Mouse (Mus musculus): ENCODE results near the gene Olfr692. TPM values are rescaled to one million over a fixed set of nuclear protein-coding genes. Genes with fewer than 3 reads are reported as not detected.
A peak's percentile ranks its signal among the peaks of the same experiment; 100 is the strongest.
"Not testable (repeated sequence)": the region's sequence is repeated elsewhere in the genome, so short reads cannot be mapped to it uniquely, and the experiment has no call there.

Olfr692 gene
- total RNA-seq (2021) = not detected
- long read RNA-seq, experiment 1 = 0 reads
- long read RNA-seq, experiment 2 = 0 reads

- DNase-seq = no peak
- no peak for TF ChIP-seq CTCF (IDR thresholded peaks at IDR 0.05)
- H3K27ac ChIP-seq = no peak within 1 kb of the TSS
- no peak within 1 kb of the TSS for H3K4me3 ChIP-seq
- intact Hi-C loops (cut with DNase I) = no loop called here
Observed at GRCm38 (mm10) chr7:105367930-105368329, at the start of gene Olfr692. Gene Olfr692 (plus strand): TSS chr7:105368230.

- DNase-seq = no peak
- Histone ChIP-seq H3K4me3 (no peak overlapping the region), H3K27ac (no peak overlapping the region)
- intact Hi-C loops (cut with DNase I) = no loop called here
- peak; percentile 30 for TF ChIP-seq CTCF (IDR thresholded peaks at IDR 0.05)
Observed at GRCm38 (mm10) chr7:105325302-105325701, 42.7 kb upstream of the Olfr692 start.

- Histone ChIP-seq H3K27ac (no peak within 1 kb of the TSS), H3K4me3 (no peak within 1 kb of the TSS)
- TF ChIP-seq CTCF (IDR thresholded peaks at IDR 0.05) = no peak
- intact Hi-C loops (cut with DNase I) = no loop called here
- no peak for DNase-seq
Observed at GRCm38 (mm10) chr7:105334004-105334403, 34.0 kb upstream of the Olfr692 start, which contains the start of gene Olfr690. Gene Olfr690 (minus strand): TSS chr7:105334104.

GRCm38 (mm10) chr7:105342170-105342569, 25.9 kb upstream of the Olfr692 start, which contains the start of gene Olfr691:
Gene Olfr691 (minus strand): TSS chr7:105342270.
- no peak for TF ChIP-seq CTCF (IDR thresholded peaks at IDR 0.05)
- Histone ChIP-seq H3K27ac (no peak within 1 kb of the TSS), H3K4me3 (no peak within 1 kb of the TSS)
- intact Hi-C loops (cut with DNase I) = no loop called here
- no peak for DNase-seq

- no peak overlapping the region for H3K4me3 ChIP-seq
- H3K27ac ChIP-seq = no peak overlapping the region
- no peak for DNase-seq
- intact Hi-C loops (cut with DNase I) = no loop called here
- no peak for TF ChIP-seq CTCF (IDR thresholded peaks at IDR 0.05)
Observed at GRCm38 (mm10) chr7:105342752-105343151, 25.3 kb upstream of the Olfr692 start.

GRCm38 (mm10) chr7:105356064-105356463, 12.0 kb upstream of the Olfr692 start:
- intact Hi-C loops (cut with DNase I); H3K4me3 ChIP-seq; H3K27ac ChIP-seq; DNase-seq: not testable (repeated sequence)

GRCm38 (mm10) chr7:105356487-105356886, 11.5 kb upstream of the Olfr692 start:
- H3K27ac ChIP-seq; intact Hi-C loops (cut with DNase I); H3K4me3 ChIP-seq; DNase-seq: not testable (repeated sequence)

GRCm38 (mm10) chr7:105361713-105362112, 6.3 kb upstream of the Olfr692 start:
- no peak overlapping the region for H3K27ac ChIP-seq
- DNase-seq = no peak
- TF ChIP-seq CTCF (IDR thresholded peaks at IDR 0.05) = no peak
- intact Hi-C loops (cut with DNase I) = no loop called here
- H3K4me3 ChIP-seq = no peak overlapping the region

- DNase-seq = no peak
- no peak for TF ChIP-seq CTCF (IDR thresholded peaks at IDR 0.05)
- intact Hi-C loops (cut with DNase I) = no loop called here
- Histone ChIP-seq H3K27ac (no peak overlapping the region), H3K4me3 (no peak overlapping the region)
Observed at GRCm38 (mm10) chr7:105367268-105367667, 762 bp upstream of the Olfr692 start.

- intact Hi-C loops (cut with DNase I) = no loop called here
- no peak for DNase-seq
- no peak for TF ChIP-seq CTCF (IDR thresholded peaks at IDR 0.05)
- Histone ChIP-seq H3K4me3 (no peak overlapping the region), H3K27ac (no peak overlapping the region)
Observed at GRCm38 (mm10) chr7:105368521-105368920, 491 bp downstream of the Olfr692 start.

- TF ChIP-seq CTCF (IDR thresholded peaks at IDR 0.05) = no peak
- Histone ChIP-seq H3K27ac (no peak overlapping the region), H3K4me3 (no peak overlapping the region)
- DNase-seq = no peak
- intact Hi-C loops (cut with DNase I) = no loop called here
Observed at GRCm38 (mm10) chr7:105372912-105373311, 4.9 kb downstream of the Olfr692 start.

- Histone ChIP-seq H3K27ac (no peak overlapping the region), H3K4me3 (no peak overlapping the region)
- no peak for TF ChIP-seq CTCF (IDR thresholded peaks at IDR 0.05)
- intact Hi-C loops (cut with DNase I) = no loop called here
- no peak for DNase-seq
Observed at GRCm38 (mm10) chr7:105373509-105373908, 5.5 kb downstream of the Olfr692 start.

GRCm38 (mm10) chr7:105373976-105374375, 5.9 kb downstream of the Olfr692 start:
- no peak overlapping the region for H3K4me3 ChIP-seq
- no peak for TF ChIP-seq CTCF (IDR thresholded peaks at IDR 0.05)
- intact Hi-C loops (cut with DNase I) = no loop called here
- no peak for DNase-seq
- no peak overlapping the region for H3K27ac ChIP-seq

GRCm38 (mm10) chr7:105374866-105375265, 6.8 kb downstream of the Olfr692 start, which contains the start of gene Gm5901:
Gene Gm5901 (plus strand): TSS chr7:105375038.
- Histone ChIP-seq H3K4me3 (no peak within 1 kb of the TSS), H3K27ac (no peak within 1 kb of the TSS)
- no peak for TF ChIP-seq CTCF (IDR thresholded peaks at IDR 0.05)
- intact Hi-C loops (cut with DNase I) = no loop called here
- DNase-seq = no peak
